Mouse (Mus musculus): ENCODE results near the gene Zeb2.

Zeb2 gene

DNA sequence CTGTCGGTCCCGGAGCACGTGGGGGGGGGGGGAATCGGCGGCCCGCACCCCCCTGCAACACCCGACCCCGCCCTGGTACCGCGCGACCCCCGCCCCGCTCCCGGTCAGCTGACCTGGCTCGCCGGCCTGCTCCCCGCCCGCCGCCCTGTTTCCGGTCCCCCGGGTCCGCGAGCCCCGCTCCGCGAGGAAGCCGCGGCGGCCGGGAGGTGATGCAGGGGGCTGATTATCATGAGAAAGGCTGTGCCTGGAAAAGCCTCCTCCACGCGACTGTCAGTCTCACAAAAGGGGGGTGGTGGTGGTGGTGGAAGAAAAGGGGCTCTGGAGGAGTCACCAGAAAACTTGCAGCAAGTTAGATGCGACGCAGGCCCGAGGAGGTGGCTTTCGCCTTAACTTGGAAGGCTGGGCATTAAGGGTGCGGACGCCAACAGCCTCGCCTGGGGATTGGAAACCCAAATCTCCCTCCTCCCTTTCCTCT, at the start of gene Zeb2:
TSS of gene Zeb2 (minus strand) at position 309 of the 475 bp plus-strand sequence.
- peak; percentile 72 for DNase-seq

DNA sequence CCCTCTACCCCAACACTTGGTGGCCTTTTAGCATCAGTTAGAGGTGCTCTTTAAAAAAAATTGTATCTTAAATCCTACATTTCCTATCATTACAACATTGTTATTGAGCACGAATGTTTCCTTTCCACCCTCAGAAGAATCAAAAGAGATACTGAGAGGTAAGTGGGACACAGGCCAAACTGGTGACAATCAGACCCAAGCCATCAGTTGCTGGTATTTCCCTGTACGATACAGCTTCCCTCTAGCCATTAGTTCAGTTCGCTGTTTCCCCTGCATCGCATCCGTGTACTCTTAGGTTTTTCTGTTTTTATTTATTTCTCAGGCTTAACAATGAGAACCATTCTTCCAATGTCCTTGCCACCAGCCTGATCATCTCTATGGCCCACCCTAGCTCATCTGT, 41.6 kb upstream of the Zeb2 start:
- no peak for DNase-seq

DNA sequence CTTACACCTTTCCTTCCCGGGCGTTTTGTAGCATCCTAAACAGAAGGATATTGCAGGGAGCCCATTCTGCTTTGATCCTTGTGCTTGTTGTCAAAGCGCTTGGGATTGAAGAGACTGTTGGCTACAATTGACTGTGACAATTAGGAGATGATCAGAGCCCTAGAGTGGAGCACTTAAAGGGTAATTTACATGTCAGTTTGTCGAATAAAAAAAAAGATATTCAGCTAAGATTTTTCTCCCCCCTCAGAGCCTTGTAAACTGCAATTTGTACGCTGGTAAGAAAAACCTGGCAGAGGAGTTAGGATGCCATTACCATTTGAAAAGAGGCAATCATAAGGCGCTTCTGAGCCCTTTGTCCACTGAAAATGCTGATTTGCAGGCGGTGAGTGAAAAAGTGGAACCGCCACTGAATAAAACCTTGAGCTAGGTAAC, 41.2 kb upstream of the Zeb2 start:
- no peak for DNase-seq

GRCm38 (mm10) chr2:45153315-45153714, 36.1 kb upstream of the Zeb2 start:
- no peak for DNase-seq

DNA sequence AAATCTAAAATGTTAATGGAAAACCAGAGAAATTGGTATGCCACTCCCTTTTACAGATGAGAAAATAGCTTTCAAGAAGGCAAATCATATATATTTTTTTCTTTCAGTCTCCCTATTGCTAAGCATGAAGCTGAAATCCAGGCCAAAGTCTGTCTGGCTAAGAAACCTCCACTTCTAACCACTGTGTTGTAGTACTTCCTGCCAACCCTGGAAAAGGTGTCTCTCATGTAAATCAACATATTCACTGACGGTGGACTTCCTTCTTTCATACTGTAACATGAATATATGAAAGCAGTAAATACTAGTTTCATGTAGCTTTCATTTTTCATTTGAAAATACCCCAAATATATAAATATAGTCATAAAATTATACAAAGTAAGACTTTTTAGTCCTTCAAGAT, 26.0 kb upstream of the Zeb2 start:
- DNase-seq = no peak

DNA sequence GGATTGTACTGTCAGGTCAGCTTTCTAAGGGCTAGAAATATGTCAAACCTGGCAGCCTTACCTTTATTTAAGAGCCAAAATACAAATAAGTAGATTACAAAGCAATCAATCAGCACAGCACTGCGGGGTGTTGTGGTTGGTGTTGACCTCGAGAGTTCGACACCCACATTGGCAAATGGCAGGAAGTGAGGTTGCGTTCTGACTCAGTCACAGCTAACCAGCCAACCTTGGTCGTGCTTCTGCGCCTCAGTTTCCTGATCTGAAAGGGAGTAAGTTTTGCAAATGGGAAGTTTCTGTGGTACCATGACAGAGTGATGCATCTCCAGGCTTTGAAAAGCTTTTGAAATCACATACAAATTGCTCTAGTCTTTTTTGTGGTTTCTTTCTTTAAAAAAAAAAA, 21.7 kb upstream of the Zeb2 start:
- DNase-seq = no peak

DNA sequence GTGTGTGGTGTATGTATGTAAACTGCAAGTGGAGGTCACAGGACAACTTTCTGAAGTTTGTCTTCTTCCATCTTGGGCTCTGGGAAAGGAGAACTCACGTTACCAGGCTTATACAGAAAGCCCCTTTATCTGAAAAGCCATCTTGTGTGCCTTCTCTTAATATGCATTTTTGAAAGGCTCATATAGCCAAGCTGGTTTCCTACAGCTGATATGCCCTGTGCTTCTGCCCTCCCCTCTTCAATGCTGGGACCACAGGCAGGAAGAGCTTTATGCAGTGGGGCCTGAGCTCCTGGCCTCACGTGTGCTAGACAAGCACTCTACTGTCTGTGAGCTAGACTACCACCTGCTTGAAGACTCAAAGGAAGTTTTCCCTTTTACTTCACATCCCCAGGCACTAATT, 19.6 kb upstream of the Zeb2 start:
- DNase-seq = no peak

GRCm38 (mm10) chr2:45133225-45133624, 16.0 kb upstream of the Zeb2 start:
- DNase-seq = no peak

DNA sequence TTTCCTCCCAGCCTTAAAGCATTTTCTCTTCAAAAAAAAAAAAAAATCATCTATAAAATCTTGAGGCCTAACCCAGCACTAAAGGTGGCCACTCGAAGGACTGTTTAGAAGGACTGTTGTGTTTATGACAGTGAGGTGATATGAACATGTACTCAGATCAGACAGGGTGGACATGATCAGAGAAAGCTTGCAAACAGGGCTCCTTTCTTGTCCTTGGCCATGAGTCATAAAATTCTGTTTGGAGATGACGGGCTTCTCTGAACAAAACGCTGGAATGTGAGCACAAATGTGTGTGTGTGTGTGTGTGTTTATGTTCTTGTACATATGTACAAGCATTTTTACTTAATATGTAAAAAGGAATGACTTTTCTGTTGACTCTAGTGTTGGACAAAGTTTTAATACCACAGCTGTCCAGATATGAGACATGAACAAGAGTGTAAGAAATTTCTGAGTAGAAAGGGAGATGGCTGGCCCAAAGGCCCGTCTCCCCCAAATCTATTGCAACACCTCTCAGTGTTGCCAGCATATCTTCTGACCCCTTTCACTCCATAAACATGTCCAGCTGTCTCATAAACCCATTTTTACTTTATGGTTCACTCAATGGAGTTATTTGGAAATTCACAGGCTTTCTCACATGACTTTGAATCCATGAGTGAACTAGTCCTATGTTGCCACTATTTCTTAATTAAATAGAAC, 13.4 kb upstream of the Zeb2 start:
- DNase-seq = no peak

GRCm38 (mm10) chr2:45129556-45129955, 12.4 kb upstream of the Zeb2 start:
- DNase-seq = no peak

DNA sequence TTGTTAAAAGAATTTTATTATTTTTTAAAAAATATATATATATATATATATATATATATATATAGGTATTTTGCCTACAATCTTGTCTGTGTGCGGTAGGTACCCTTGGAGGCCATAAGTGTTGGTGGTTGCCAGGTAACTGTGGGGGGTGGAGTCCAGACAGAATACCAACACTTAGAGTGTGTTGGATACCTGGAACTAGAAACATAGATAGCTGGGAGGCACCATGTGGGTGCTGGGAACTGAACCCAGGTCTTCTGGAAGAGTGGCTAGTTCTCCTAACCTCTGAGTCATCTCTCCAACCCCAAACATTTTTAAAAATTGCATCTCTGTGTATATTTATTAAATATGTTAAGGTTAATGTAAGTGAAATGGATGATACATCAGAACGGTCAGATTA, 11.5 kb upstream of the Zeb2 start:
- DNase-seq = no peak

- no peak for DNase-seq
Observed at GRCm38 (mm10) chr2:45126401-45126800, 9.2 kb upstream of the Zeb2 start.

DNA sequence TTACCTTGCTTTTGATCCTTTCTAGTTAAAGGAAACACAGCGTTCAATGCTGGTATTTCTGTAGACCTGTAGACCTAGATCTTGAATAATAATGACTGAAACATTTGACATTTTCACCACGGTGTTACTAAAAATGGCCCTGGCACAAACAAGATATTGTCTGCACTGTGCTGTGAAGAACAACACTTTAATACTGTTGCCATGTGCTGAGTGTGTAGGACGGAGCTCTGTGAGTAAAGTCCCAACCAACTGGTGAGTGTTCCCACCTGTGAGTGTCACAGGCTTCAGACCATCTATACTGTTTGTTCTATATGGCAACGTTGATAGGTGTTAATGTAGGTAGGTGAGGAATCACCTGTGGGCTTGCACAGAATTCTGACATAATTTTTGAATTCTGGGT, 8.0 kb upstream of the Zeb2 start:
- DNase-seq = no peak

- DNase-seq = no peak
Observed at GRCm38 (mm10) chr2:45123490-45123889, 6.3 kb upstream of the Zeb2 start.

DNA sequence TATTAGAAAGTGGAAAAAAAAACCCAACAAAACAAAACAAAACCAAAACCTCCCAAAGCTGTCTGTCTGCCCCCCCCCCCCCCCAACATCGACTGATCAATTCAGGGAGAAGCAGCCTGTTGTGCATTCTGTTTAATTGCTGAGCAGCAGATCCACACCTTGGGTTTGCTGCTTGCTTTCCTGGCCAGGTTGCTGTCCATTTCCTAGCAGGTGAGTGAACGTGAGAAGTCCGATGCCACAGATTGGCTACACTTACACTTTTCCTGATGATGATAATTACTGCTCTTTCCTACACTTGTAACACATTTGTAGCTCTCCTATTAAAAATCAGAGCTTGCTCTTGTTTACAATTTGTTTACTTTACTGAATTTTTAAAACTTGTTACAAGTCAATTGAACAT, 926 bp upstream of the Zeb2 start:
- DNase-seq = no peak

DNA sequence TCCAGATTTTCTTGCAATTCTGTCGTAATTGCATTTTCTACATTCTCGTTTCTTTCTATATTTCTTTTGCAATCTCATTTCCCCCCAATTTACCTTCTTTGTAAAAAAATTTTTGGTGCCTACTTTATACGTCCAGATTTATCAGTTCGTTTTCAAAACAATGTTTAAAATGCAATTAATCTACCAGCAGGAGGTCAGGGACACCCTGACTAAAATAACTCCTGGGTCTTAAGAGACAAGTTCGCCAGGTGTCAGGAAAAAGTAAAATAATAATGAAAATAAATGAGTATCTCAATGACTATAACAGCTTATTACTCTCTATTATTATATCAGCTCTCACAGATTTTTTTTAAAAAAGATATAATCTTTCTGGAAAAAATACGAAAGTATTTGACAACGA, 397 bp upstream of the Zeb2 start:
- no peak for DNase-seq

DNA sequence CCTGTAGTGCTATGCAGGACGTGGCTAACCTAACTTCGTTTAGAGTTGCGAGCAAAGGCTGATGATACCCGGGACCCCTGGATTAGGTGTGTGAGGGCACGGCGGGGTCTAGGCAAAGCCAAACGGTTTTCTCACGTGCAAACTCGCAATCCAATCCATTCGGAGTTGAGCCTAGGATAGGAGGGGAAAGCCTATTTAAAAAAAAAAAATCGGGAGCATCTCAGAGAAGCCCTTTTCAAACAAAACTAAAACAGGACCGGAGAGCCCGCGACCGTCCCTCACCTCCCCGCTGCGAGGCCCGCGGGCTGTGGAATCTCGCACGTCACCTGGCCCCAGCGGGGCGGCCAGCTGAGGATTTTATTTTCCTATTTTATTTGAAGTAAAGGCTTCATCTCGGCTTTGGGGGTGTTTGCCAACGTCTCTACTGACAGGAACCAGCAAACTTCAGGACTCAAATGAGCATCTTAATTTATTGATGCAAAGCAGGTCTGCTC, 617 bp downstream of the Zeb2 start:
- peak; percentile 57 for DNase-seq

DNA sequence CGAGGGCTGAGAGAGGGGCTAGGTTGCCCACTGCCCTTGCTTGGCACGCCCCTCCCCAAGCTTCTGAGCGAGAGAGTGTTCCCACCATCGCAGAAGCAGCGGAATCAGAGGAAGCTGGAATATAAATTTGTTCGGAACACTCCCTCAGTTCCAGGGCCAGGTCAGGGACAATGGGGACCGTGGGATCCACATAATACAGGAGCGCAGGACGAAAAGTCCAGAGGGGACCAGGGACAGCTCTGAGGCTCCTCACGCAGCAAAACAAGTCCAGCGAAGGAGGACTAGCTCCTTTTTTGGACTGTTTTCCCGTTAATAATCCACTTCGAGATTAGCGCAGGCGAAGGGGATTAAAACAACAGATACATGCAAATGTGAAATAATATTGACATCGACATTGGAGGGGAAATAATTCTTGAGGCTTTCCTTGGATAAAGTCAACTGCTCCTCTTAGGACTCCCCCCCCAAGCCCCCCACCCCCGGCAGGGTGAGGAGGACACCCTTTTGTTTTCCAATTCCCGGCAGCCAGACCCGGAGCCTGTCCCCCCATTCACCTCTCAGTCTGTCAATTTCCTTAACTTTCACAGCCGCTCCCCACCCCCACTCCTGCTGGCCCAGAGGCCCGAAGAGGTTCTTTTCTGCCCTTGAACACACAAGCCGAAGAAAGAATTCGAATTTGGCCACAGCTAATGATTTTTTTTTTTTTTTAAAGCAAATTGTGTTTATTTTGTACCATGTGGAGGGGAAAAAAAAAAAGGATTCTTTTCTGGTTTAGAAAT, 1.3 kb downstream of the Zeb2 start:
- peak; percentile 63 for DNase-seq

GRCm38 (mm10) chr2:45115211-45115610, 2.0 kb downstream of the Zeb2 start:
- DNase-seq = peak; percentile 17

- DNase-seq = no peak
Observed at GRCm38 (mm10) chr2:45114596-45114995, 2.6 kb downstream of the Zeb2 start.

DNA sequence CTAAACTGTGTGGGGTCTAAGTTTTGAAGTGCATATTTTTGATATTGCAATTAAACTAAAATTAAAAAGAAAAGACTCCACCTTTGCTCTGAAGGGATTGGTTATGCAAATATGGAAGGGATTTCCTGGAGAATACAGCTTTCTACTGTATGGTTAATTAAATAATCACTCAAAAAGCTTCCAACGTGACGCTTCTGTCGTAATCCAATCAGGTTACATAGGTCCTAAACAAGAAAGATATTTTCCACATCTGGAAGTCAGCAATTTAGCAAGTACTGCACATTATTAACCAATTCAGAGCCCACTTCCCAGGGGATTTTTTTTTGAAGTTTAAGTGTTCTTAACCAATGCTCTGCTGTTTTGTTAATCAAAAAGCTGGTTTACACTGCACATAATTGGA, 3.3 kb downstream of the Zeb2 start:
- no peak for DNase-seq

DNA sequence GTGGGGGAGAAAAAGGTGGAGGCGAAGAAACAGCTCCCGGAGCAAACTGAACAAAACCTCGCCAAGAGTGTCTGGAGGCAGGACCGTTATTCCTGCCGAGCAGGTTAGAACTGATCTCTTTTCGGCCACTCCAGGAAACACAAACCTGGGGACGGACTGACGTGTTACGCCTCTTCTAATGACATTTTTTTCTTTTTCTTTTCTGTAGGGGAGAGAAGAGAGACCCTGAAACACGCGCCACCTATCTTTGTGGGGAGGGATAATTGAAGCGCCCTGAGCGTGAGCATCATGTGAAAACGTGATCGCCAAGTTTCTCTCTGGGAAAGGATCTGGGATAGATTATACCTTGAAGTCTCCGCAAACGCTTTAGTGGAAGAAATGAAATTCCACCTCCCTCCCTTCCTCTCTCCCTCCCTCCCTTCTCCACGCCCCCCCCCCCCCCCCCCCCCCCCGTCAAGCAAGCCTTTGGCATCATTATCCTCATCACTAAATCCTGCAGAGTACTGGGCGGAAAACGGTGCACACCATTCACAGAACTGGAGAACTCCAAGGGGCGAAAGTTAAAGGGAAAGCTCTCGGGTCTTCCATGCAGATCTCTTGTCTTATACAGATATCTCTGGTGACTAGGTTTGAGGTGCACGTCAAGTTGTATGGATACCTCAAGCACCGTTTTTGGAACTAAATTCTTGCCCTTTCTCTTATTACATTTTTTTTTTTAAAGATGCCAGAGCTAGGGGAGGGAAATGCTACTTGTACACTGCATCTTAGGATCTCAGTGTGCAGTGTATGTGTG, 4.1 kb downstream of the Zeb2 start:
- DNase-seq = peak; percentile 66

DNA sequence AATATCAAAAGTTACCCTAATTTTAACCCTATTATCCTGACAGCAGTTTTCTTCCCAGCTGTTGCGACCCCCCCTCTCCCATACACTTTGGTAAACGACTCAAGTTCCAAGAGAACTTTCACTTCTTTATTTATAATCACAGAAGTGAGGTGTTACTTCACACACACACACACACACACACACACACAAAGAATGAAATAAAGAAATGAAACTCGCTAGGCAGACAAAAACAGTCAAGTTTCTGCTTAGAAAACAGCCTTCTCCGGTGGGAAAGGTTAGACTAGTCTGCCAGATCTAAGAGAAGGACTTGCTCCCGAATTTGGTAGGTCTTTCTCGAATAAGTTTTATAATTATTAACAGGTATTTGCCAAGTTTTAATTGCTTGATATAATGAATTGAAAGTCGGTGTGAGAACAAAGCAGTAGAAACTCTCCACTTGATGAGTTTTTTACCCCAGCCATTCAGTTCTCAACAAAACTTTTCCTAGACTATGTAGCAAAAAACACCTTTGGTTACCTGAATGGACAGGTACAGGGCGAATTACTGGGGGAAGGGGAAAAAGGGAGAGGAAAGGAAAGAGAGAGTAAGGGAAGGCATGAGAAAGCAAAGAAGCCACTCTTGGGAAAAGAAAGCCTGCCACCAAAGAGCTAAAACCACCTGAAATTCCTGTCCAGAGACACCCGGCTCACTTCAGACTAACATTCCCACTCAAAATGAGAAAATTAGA, 5.0 kb downstream of the Zeb2 start:
- no peak for DNase-seq
